Mouse (Mus musculus) neural tube, embryonic 14.5 days (tissue): Measurements from ENCODE around the gene Spns3. TPM values are rescaled to one million over a fixed set of nuclear protein-coding genes. Genes with fewer than 3 reads are reported as not detected.

Experiments
- ATAC-seq: fragments of 200-750 bp; cut with Nextera tagmentation; 2 replicates; pipeline ENCODE4 v1.8.0; 2017; ENCODE audit warnings: low read depth, mild to moderate bottlenecking, moderate TSS enrichment, moderate library complexity
- H3K27ac ChIP-seq: fragments of 300-500 bp; sonication (generic); 2 replicates; pipeline ENCODE4 v1.5.1; 2014; ENCODE audit warnings: low read depth, mild to moderate bottlenecking, control low read depth, low read length, moderate library complexity, mixed read lengths
- H3K27me3 ChIP-seq: fragments of 300-500 bp; sonication (generic); 2 replicates; pipeline ENCODE4 v1.6.1; 2014; ENCODE audit warnings: low read length; ENCODE audit not compliant: control insufficient read depth, insufficient read depth
- H3K36me3 ChIP-seq: fragments of 300-500 bp; sonication (generic); 2 replicates; pipeline ENCODE4 v1.6.1; 2014; ENCODE audit warnings: low read length, mixed read lengths; ENCODE audit not compliant: control insufficient read depth, insufficient read depth
- H3K4me1 ChIP-seq: fragments of 300-500 bp; sonication (generic); 2 replicates; pipeline ENCODE4 v1.6.1; 2014; ENCODE audit warnings: low read length; ENCODE audit not compliant: control insufficient read depth, insufficient read depth
- H3K4me2 ChIP-seq: fragments of 300-500 bp; sonication (generic); 2 replicates; pipeline ENCODE4 v1.6.1; 2014; ENCODE audit warnings: mild to moderate bottlenecking, low read depth, low read length, control low read depth
- H3K4me3 ChIP-seq: fragments of 300-500 bp; sonication (generic); 2 replicates; pipeline ENCODE4 v1.5.1; 2014; ENCODE audit warnings: low read depth, low read length, control low read depth, mixed read lengths
- H3K9ac ChIP-seq: fragments of 300-500 bp; sonication (generic); replicated peaks from 2 replicates; pipeline ENCODE4 v1.6.1; 2014; ENCODE audit warnings: low read depth, mild to moderate bottlenecking, control low read depth, low read length, mixed read lengths
- H3K9me3 ChIP-seq: fragments of 300-500 bp; sonication (generic); 2 replicates; pipeline ENCODE4 v1.6.1; 2016; ENCODE audit warnings: low read length; ENCODE audit not compliant: control insufficient read depth
- WGBS: fragments of 180-500 bp; shearing (Covaris S2); extraction: QIAGEN DNeasy Blood & Tissue Kit; methylation state at CpG from one replicate; pipeline ENCODE4 v1.1.7; 2014; 5-methylcytosine and 5-hydroxymethylcytosine counted together
- polyA plus RNA-seq: library from polyadenylated mRNA; unstranded; fragments of >200 nt; fragmentation: Nextera tagmentation; extraction: Ambion mirVana; gene quantifications from 2 replicates; pipeline ENCODE4 v1.2.1, GENCODE M21; 2014

Spns3 gene
- polyA plus RNA-seq, 1 experiment from 2014 or later: 0.11 TPM

GRCm38 (mm10) chr11:72477182-72477581 lies 73.1 kb downstream of the Spns3 start:
- no peak overlapping the region for H3K27ac ChIP-seq

GRCm38 (mm10) chr11:72476074-72476625 lies 74.2 kb downstream of the Spns3 start:
- no peak overlapping the region for H3K27ac ChIP-seq
- no peaks in the 10 kb centered on the region for H3K9me3 ChIP-seq
- peaks cover 11% of the 10 kb centered on the region; the same call in 1 of the 2 replicates for H3K4me1 ChIP-seq
- H3K4me3 ChIP-seq: no peak overlapping the region
- no peak overlapping the region for H3K4me2 ChIP-seq
- H3K9ac ChIP-seq: no peak overlapping the region
- ATAC-seq: no peak
- H3K27me3 ChIP-seq: no peaks in the 10 kb centered on the region
- 59% methylated on average over 7 of the region's 7 CpGs for WGBS
- 0 out of 2 replicates have a peak, but pooled peaks cover 3% of the 10 kb centered on the region for H3K36me3 ChIP-seq

More at GRCm38 (mm10) chr11:72477182-72477581, 73.1 kb downstream of the Spns3 start:
- H3K36me3 ChIP-seq: 0 out of 2 replicates have a peak, but pooled peaks cover 3% of the 10 kb centered on the region
- 37% methylated on average over 5 of the region's 5 CpGs for WGBS
- no peaks in the 10 kb centered on the region for H3K27me3 ChIP-seq
- H3K4me1 ChIP-seq: peaks cover 11% of the 10 kb centered on the region; the same call in 1 of the 2 replicates
- H3K9ac ChIP-seq: no peak overlapping the region
- no peaks in the 10 kb centered on the region for H3K9me3 ChIP-seq
- H3K4me2 ChIP-seq: no peak overlapping the region
- H3K4me3 ChIP-seq: no peak overlapping the region
- no peak for ATAC-seq

GRCm38 (mm10) chr11:72475408-72475807 lies 74.9 kb downstream of the Spns3 start:
- H3K9ac ChIP-seq: no peak overlapping the region
- no peak overlapping the region for H3K4me2 ChIP-seq
- peaks cover 11% of the 10 kb centered on the region; the same call in 1 of the 2 replicates for H3K4me1 ChIP-seq
- H3K27ac ChIP-seq: no peak overlapping the region
- no peak overlapping the region for H3K4me3 ChIP-seq
- no peaks in the 10 kb centered on the region for H3K27me3 ChIP-seq
- no peak for ATAC-seq
- 0 out of 2 replicates have a peak, but pooled peaks cover 3% of the 10 kb centered on the region for H3K36me3 ChIP-seq
- 80% methylated on average over 7 of the region's 7 CpGs for WGBS
- no peaks in the 10 kb centered on the region for H3K9me3 ChIP-seq

DNA sequence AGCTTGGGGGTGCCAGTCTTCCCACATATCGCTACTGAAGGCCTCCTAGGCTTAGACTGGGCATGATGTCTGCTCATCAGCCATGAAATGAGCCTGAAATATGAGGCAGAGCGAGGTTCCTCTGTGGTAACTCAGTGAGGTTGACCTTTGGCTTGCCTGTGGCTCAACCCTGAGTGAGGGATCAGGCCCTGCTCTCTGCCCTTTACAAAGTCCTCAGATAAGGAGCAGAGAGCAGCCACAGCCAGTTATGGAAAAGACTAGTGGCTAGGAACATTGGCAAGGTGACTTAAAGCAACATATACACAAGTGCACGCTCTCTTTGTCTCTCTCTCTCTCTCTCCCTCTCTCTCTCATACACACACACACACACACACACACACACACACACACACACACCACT lies 75.4 kb downstream of the Spns3 start:
- H3K36me3 ChIP-seq: 0 out of 2 replicates have a peak, but pooled peaks cover 3% of the 10 kb centered on the region
- no peaks in the 10 kb centered on the region for H3K27me3 ChIP-seq
- H3K27ac ChIP-seq: no peak overlapping the region
- H3K9me3 ChIP-seq: no peaks in the 10 kb centered on the region
- no peak for ATAC-seq
- no peak overlapping the region for H3K4me2 ChIP-seq
- peaks cover 11% of the 10 kb centered on the region; the same call in 1 of the 2 replicates for H3K4me1 ChIP-seq
- H3K9ac ChIP-seq: no peak overlapping the region
- 89% methylated on average over 3 of the region's 3 CpGs for WGBS
- H3K4me3 ChIP-seq: no peak overlapping the region

GRCm38 (mm10) chr11:72473540-72473939 lies 76.8 kb downstream of the Spns3 start:
- Histone ChIP-seq H3K4me3 (no peak overlapping the region), H3K27me3 (no peaks in the 10 kb centered on the region), H3K9ac (no peak overlapping the region), H3K36me3 (0 out of 2 replicates have a peak, but pooled peaks cover 3% of the 10 kb centered on the region), H3K27ac (no peak overlapping the region), H3K9me3 (no peaks in the 10 kb centered on the region), H3K4me1 (peaks cover 19% of the 10 kb centered on the region; the same call in 1 of the 2 replicates), H3K4me2 (no peak overlapping the region)
- ATAC-seq: no peak
- WGBS: 97% methylated on average over 4 of the region's 4 CpGs

DNA sequence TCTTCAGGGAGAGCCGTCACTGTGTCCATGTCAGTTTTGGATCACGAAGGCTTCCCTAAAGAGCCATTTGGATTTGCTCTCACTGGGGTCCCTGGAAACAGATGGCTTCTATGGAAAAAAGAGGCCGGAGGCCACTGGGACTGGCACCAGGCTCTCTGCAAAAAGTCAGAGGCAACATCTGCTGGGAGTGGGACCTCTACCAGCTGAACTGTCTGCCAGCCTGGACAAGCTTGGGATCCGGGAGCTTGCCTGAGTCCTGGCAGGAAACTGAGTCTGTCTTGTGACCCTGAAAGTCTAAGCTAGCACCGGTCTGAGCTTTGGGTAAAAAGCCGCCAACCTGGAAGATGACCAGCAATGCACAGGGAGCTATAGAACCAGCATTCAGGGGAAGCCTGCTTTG lies 78.9 kb downstream of the Spns3 start:
- no peak for ATAC-seq
- Histone ChIP-seq H3K27me3 (no peaks in the 10 kb centered on the region), H3K9ac (no peak overlapping the region), H3K9me3 (no peaks in the 10 kb centered on the region), H3K4me1 (peaks cover 14% of the 10 kb centered on the region; the same call in 1 of the 2 replicates), H3K36me3 (0 out of 2 replicates have a peak, but pooled peaks cover 3% of the 10 kb centered on the region), H3K4me2 (no peak overlapping the region), H3K4me3 (no peak overlapping the region), H3K27ac (no peak overlapping the region)
- 72% methylated on average over 6 of the region's 6 CpGs for WGBS

- peak overlapping the region; percentile 5; the same call in 1 of the 2 replicates for H3K27ac ChIP-seq
- H3K36me3 ChIP-seq: peaks cover 6% of the 10 kb centered on the region; the same call in 1 of the 2 replicates
- H3K4me1 ChIP-seq: peaks cover 8% of the 10 kb centered on the region; the same call in 1 of the 2 replicates
- H3K4me3 ChIP-seq: no peak overlapping the region
- H3K9me3 ChIP-seq: no peaks in the 10 kb centered on the region
- H3K4me2 ChIP-seq: no peak overlapping the region
- no peaks in the 10 kb centered on the region for H3K27me3 ChIP-seq
- no peak overlapping the region for H3K9ac ChIP-seq
- 73% methylated on average over 4 of the region's 4 CpGs for WGBS
- ATAC-seq: no peak
Observed at GRCm38 (mm10) chr11:72470004-72470403, 80.3 kb downstream of the Spns3 start.

DNA sequence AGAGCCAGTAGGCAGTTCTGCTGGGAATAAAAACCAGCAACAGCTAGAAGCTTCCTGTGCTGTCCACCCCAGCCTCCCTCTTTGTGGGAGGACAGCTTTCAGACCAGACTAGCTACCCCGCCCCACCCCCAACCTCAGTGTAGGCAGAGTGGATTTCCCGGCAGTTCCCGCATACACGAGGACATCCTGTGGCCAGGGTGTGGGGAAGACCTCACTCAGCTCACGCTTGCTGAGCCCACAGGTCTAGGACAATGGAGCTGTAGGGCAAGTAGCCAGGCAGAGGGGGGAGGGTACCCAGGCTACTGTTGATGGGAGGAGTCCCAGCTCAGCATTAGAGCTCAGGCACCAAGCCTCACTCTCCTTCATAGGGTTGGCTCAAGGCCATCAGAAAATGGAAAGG lies 81.1 kb downstream of the Spns3 start:
- no peaks in the 10 kb centered on the region for H3K27me3 ChIP-seq
- no peak overlapping the region for H3K4me3 ChIP-seq
- H3K4me1 ChIP-seq: peaks cover 8% of the 10 kb centered on the region; the same call in 1 of the 2 replicates
- H3K4me2 ChIP-seq: no peak overlapping the region
- H3K27ac ChIP-seq: no peak overlapping the region
- no peak overlapping the region for H3K9ac ChIP-seq
- WGBS: 30% methylated on average over 5 of the region's 5 CpGs
- peak; percentile 66; the same call in 1 of the 2 replicates for ATAC-seq
- no peaks in the 10 kb centered on the region for H3K9me3 ChIP-seq
- H3K36me3 ChIP-seq: peaks cover 6% of the 10 kb centered on the region; the same call in 1 of the 2 replicates

GRCm38 (mm10) chr11:72468525-72468924 lies 81.8 kb downstream of the Spns3 start:
- Histone ChIP-seq H3K4me1 (peaks cover 8% of the 10 kb centered on the region; the same call in 1 of the 2 replicates), H3K27ac (no peak overlapping the region)
- 80% methylated on average over 5 of the region's 5 CpGs for WGBS

More at GRCm38 (mm10) chr11:72468525-72468924, 81.8 kb downstream of the Spns3 start:
- H3K9ac ChIP-seq: no peak overlapping the region
- no peaks in the 10 kb centered on the region for H3K9me3 ChIP-seq
- H3K27me3 ChIP-seq: no peaks in the 10 kb centered on the region
- no peak overlapping the region for H3K4me3 ChIP-seq
- H3K36me3 ChIP-seq: peaks cover 6% of the 10 kb centered on the region; the same call in 1 of the 2 replicates
- H3K4me2 ChIP-seq: no peak overlapping the region
- no peak for ATAC-seq
